Mouse (Mus musculus) C2C12 (cell line): ENCODE measurements around the gene Zc3h15. TPM values are rescaled to one million over a fixed set of nuclear protein-coding genes. Genes with fewer than 3 reads are reported as not detected.

Source experiments
- H3K27me3 ChIP-seq: one replicate; pipeline ENCODE4 v1.6.1; 2011; ENCODE audit not compliant: control insufficient read depth, insufficient read depth, insufficient read length
- H3K36me3 ChIP-seq: one replicate; pipeline ENCODE4 v1.6.1; 2011; ENCODE audit not compliant: control insufficient read depth, insufficient read depth
- H3K4me3 ChIP-seq: one replicate; pipeline ENCODE4 v1.5.1; 2011; ENCODE audit warnings: mild to moderate bottlenecking, control low read depth; ENCODE audit not compliant: poor library complexity, insufficient read depth, severe bottlenecking
- H3K79me2 ChIP-seq: one replicate; pipeline ENCODE4 v1.6.1; 2011; ENCODE audit not compliant: control insufficient read depth, insufficient read depth
- H3K79me3 ChIP-seq: one replicate; pipeline ENCODE4 v1.6.1; 2011; ENCODE audit warnings: low read depth, control low read depth
- H3ac ChIP-seq: one replicate; pipeline ENCODE3; 2011; ENCODE audit warnings: low read depth; ENCODE audit not compliant: control insufficient read depth, insufficient read length
- CEBPB ChIP-seq: IDR thresholded peaks from one replicate; pipeline ENCODE4 v1.6.1; 2011; ENCODE audit warnings: low read depth, mild to moderate bottlenecking, control low read depth, moderate library complexity
- CTCF ChIP-seq: IDR thresholded peaks from one replicate; pipeline ENCODE4 v1.5.1; 2011; ENCODE audit not compliant: control insufficient read depth, insufficient read depth, insufficient read length
- FOSL1 ChIP-seq: IDR thresholded peaks from one replicate; pipeline ENCODE4 v1.8.0; 2011; ENCODE audit warnings: mild to moderate bottlenecking, low read length; ENCODE audit not compliant: poor library complexity, insufficient read depth, severe bottlenecking
- MAX ChIP-seq: IDR thresholded peaks from one replicate; pipeline ENCODE4 v1.6.1; 2011; ENCODE audit warnings: mild to moderate bottlenecking, control low read depth
- MYOD1 ChIP-seq: IDR thresholded peaks from one replicate; pipeline ENCODE4 v1.6.1; 2011; ENCODE audit warnings: low read depth; ENCODE audit not compliant: control insufficient read depth, insufficient read length
- MYOG ChIP-seq: IDR thresholded peaks from one replicate; pipeline ENCODE4 v1.6.1; 2011; ENCODE audit not compliant: control insufficient read depth, insufficient read length; ENCODE audit errors: extremely low read depth
- USF1 ChIP-seq: IDR thresholded peaks from one replicate; pipeline ENCODE4 v1.6.1; 2011; ENCODE audit warnings: low read depth, mild to moderate bottlenecking, control low read depth, moderate library complexity
- polyA plus RNA-seq: library from polyadenylated mRNA; unstranded; fragments of >200 nt; fragmentation: generic; extraction: Trizol; gene quantifications from one replicate; pipeline ENCODE4 v1.2.1, GENCODE M21; 2012; ENCODE audit warnings: missing spikeins

The Zc3h15 gene
- polyA plus RNA-seq, 1 experiment, result 52.1 TPM

DNA sequence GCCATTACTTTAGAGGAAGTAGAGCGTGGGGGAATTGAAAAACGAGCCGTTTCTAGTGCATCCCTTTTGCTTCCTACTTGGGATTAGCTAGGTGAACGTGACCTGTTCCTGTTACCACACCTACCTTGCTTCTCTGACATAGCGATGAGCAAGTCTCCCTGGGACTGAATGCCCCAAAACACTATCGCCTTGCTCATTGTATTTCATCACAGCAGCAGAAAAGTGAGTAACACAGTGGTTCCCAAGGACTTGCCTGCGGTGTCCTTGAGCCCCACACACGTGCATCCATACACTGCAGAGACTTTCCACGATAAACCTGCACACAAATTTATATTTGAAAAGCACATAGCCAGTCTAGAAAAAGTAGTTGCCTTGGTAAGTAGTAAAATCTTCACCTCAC lies 30.7 kb downstream of the Zc3h15 start:
- no peak overlapping the region for H3K4me3 ChIP-seq
- H3K79me2 ChIP-seq, result peaks cover 12% of the 10 kb centered on the region
- no peak overlapping the region for H3ac ChIP-seq
- H3K27me3 ChIP-seq, result no peaks in the 10 kb centered on the region
- peaks cover 8% of the 10 kb centered on the region for H3K79me3 ChIP-seq
- TF ChIP-seq MAX (no peak), CEBPB (no peak), MYOG (no peak), FOSL1 (no peak), MYOD1 (no peak), USF1 (no peak), CTCF (no peak)
- peaks cover 38% of the 10 kb centered on the region for H3K36me3 ChIP-seq

DNA sequence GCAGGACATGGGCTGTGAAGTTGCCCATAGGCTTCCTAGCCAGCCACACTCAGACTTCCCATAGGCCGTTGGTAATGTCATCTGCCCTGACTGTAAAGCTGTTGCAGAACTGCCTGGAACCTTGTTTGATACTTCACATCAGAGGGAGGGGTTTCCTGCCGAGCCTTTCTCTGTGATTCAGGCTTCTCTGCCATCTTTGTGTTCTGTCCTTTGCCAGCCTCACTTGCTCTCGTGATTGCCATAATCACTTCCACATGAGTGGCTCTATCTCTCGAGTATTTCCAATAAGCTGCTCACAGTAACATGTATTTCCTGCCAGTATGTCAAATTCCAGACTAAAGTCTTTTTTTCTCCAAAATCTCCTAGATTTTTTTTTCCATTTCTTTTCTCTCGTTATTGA lies 31.4 kb downstream of the Zc3h15 start:
- no peaks in the 10 kb centered on the region for H3K27me3 ChIP-seq
- H3K36me3 ChIP-seq, result peaks cover 32% of the 10 kb centered on the region
- no peak overlapping the region for H3K4me3 ChIP-seq
- TF ChIP-seq USF1, result no peak
- no peak for TF ChIP-seq MAX
- TF ChIP-seq FOSL1, result no peak
- TF ChIP-seq CTCF, result no peak
- H3K79me3 ChIP-seq, result peaks cover 2% of the 10 kb centered on the region
- H3ac ChIP-seq, result no peak overlapping the region
- peaks cover 4% of the 10 kb centered on the region for H3K79me2 ChIP-seq

DNA sequence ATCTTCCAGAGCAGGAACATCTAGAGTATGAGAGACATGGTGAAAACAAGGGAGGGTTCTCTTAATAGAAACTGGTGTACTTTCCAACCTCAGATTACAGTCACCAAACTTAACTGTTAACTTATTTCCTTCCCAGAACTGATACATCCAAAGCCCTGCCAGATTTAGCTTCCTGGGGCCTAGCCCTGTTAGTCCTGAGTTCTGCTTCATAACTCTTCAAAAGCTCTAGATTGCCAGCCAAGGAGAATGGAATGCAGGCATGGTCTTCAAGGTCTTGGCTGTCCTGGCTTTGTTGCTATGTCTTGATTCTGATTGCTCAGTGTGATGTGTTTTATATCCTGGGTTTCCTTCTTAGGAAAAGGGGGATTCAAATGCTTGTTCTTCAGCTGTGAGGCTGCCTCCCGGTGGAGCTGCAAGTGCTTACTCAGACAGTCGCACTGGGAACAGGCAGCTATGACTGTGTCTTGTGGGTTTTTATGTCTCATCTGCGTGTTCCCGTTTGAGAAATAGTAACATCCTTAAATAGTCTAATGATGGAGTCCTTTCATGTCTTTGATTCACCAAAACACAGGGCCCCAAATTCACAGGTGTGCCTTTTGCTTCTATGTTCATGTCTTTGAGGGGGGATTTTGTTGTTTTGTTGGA lies 32.1 kb downstream of the Zc3h15 start:
- H3K4me3 ChIP-seq, result no peak overlapping the region
- H3K36me3 ChIP-seq, result peaks cover 32% of the 10 kb centered on the region
- no peaks in the 10 kb centered on the region for H3K27me3 ChIP-seq
- H3ac ChIP-seq, result no peak overlapping the region
- TF ChIP-seq USF1, result no peak
- no peak for TF ChIP-seq CTCF
- TF ChIP-seq MYOG, result no peak
- TF ChIP-seq CEBPB, result no peak
- TF ChIP-seq MYOD1, result no peak
- no peak for TF ChIP-seq MAX
- no peak for TF ChIP-seq FOSL1
- no peaks in the 10 kb centered on the region for H3K79me2 ChIP-seq
- peaks cover 2% of the 10 kb centered on the region for H3K79me3 ChIP-seq

DNA sequence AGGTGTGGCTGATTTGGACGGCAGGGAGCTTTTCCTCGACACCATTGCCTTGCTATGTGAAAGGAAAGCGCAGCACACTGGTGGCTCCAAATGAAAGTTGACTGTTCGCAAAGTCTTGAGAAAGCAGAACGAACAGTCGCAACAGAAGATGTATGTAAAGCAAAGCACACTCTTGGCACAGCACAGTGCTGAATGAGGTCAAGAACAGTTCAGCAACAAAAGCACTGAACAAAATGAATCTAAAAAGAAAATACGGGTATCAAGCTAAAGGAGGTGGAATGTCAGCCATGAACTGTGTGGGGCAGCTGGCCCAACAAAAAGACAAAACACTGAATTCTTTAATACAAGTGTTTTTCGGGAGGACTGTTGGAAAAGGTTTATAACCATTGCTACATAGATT lies 37.1 kb downstream of the Zc3h15 start:
- no peaks in the 10 kb centered on the region for H3K79me2 ChIP-seq
- no peaks in the 10 kb centered on the region for H3K27me3 ChIP-seq
- no peak overlapping the region for H3K4me3 ChIP-seq
- H3K36me3 ChIP-seq, result no peaks in the 10 kb centered on the region
- TF ChIP-seq FOSL1 (no peak), CTCF (no peak), USF1 (no peak), MYOG (no peak), CEBPB (no peak), MYOD1 (no peak)
- no peak overlapping the region for H3ac ChIP-seq
- H3K79me3 ChIP-seq, result no peaks in the 10 kb centered on the region

DNA sequence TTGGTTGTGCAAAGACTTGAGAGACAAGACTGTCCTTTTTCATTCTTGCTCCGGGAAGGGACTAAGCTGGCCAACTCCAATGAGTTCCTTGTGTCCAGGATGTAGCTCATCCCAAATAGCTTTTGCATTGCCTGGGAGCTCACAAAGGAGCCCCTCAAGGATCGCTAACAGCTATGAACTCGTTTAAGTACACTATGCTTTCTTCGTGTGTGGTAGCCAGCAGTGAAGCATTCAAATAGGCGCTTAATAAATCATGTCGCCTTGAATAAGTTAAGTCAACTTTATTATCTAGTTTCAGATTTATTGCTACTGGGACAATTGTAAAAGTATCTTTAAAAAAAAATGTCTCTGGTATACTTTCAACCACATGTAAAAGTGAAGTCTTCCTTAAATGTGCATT lies 37.5 kb downstream of the Zc3h15 start:
- no peaks in the 10 kb centered on the region for H3K79me3 ChIP-seq
- no peaks in the 10 kb centered on the region for H3K36me3 ChIP-seq
- TF ChIP-seq FOSL1 (no peak), MAX (no peak), MYOD1 (no peak)
- no peak overlapping the region for H3K4me3 ChIP-seq
- H3K79me2 ChIP-seq, result no peaks in the 10 kb centered on the region
- no peaks in the 10 kb centered on the region for H3K27me3 ChIP-seq
- H3ac ChIP-seq, result no peak overlapping the region

DNA sequence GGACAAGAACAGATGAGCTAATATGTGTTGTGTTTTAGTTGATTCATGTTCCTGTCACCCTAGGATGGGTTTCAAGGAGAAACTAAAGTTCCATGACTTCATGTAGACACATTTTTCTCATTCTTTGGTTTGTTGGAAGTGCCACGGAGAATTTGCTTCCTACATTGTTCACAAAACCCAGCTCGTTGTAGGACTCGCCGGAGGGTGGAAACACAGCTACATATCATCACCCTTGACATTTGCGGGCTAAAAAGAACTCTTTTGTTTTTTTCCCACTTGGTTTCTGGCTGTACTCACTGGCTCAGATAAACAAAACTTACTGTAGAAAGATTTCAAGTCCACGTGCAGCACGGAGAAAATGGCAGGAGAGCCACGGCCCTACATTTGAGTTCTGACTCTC lies 38.0 kb downstream of the Zc3h15 start:
- H3K4me3 ChIP-seq, result no peak overlapping the region

More for the DNA sequence above, 38.0 kb downstream of the Zc3h15 start:
- Histone ChIP-seq H3K27me3 (no peaks in the 10 kb centered on the region), H3K36me3 (no peaks in the 10 kb centered on the region), H3ac (no peak overlapping the region), H3K79me3 (no peaks in the 10 kb centered on the region), H3K79me2 (no peaks in the 10 kb centered on the region)
- no peak for TF ChIP-seq MYOG
- no peak for TF ChIP-seq FOSL1
- no peak for TF ChIP-seq CTCF
- no peak for TF ChIP-seq MYOD1
